Mouse (Mus musculus): ENCODE data around the gene Ina. TPM values are rescaled to one million over a fixed set of nuclear protein-coding genes. Genes with fewer than 3 reads are reported as not detected.

Ina gene
- total RNA-seq, 2 experiments from 2014 or later: 219 to 227 TPM

- intact Hi-C loops (cut with DNase I): loop anchor here (5.0 kb wide), 1 partner anchor 374 kb away; the partner anchor contains the start of gene Cyp17a1
- Histone ChIP-seq H3K4me3 (no peak overlapping the region), H3K27ac (no peak overlapping the region)
- TF ChIP-seq CTCF (IDR thresholded peaks at IDR 0.05): peak; percentile 31
- no peak for DNase-seq (ENCODE audit: extremely low spot score in 1 of 2, low spot score in 2 of 2)
Measured at GRCm38 (mm10) chr19:47046343-47046742, 31.8 kb downstream of the Ina start.

GRCm38 (mm10) chr19:47047236-47047833 lies 32.8 kb downstream of the Ina start:
- Histone ChIP-seq H3K4me3 (no peak overlapping the region), H3K27ac (no peak overlapping the region)
- no peak for DNase-seq (ENCODE audit: extremely low spot score in 1 of 2, low spot score in 2 of 2)
- TF ChIP-seq CTCF (IDR thresholded peaks at IDR 0.05): no peak
- intact Hi-C loops (cut with DNase I): loop anchor here (5.0 kb wide), 1 partner anchor 375 kb away; the partner anchor contains the start of gene Cyp17a1

- no peak for TF ChIP-seq CTCF (IDR thresholded peaks at IDR 0.05)
- no peak for DNase-seq (ENCODE audit: extremely low spot score in 1 of 2, low spot score in 2 of 2)
- H3K27ac ChIP-seq: no peak overlapping the region
- no peak overlapping the region for H3K4me3 ChIP-seq
- intact Hi-C loops (cut with DNase I): loop anchor here (5.0 kb wide), 1 partner anchor 377 kb away; the partner anchor contains the start of gene Cyp17a1
Measured at GRCm38 (mm10) chr19:47049061-47049460, 34.6 kb downstream of the Ina start.

GRCm38 (mm10) chr19:47049840-47050239 lies 35.3 kb downstream of the Ina start:
- H3K27ac ChIP-seq: no peak overlapping the region; the same call in 1 of the 2 replicates
- no peak for DNase-seq (ENCODE audit: extremely low spot score in 1 of 2, low spot score in 2 of 2)
- intact Hi-C loops (cut with DNase I): loop anchor here (5.0 kb wide), 1 partner anchor 378 kb away; the partner anchor contains the start of gene Cyp17a1
- no peak for TF ChIP-seq CTCF (IDR thresholded peaks at IDR 0.05)
- peak overlapping the region; percentile 73 for H3K4me3 ChIP-seq

- intact Hi-C loops (cut with DNase I): loop anchor here (1.0 kb wide), 1 partner anchor 17 kb away; the partner anchor contains the start of gene Taf5
- DNase-seq (ENCODE audit: extremely low spot score in 1 of 2, low spot score in 2 of 2): peak; percentile 84 to 87
- peak within 1 kb of the TSS; percentile 73 for H3K4me3 ChIP-seq
- TF ChIP-seq CTCF (IDR thresholded peaks at IDR 0.05): no peak; the same call in 1 of the 2 replicates
- H3K27ac ChIP-seq: peak within 1 kb of the TSS; percentile 84
Measured at GRCm38 (mm10) chr19:47050271-47051032, 36.0 kb downstream of the Ina start, which contains the start of gene Pcgf6. Gene Pcgf6 (minus strand): TSS chr19:47050906.

GRCm38 (mm10) chr19:47052927-47053326 lies 38.4 kb downstream of the Ina start:
- intact Hi-C loops (cut with DNase I): no loop called here
- no peak overlapping the region for H3K27ac ChIP-seq
- H3K4me3 ChIP-seq: no peak overlapping the region
- TF ChIP-seq CTCF (IDR thresholded peaks at IDR 0.05): no peak
- DNase-seq (ENCODE audit: extremely low spot score in 1 of 2, low spot score in 2 of 2): no peak

- intact Hi-C loops (cut with DNase I): no loop called here
- no peak for DNase-seq (ENCODE audit: extremely low spot score in 1 of 2, low spot score in 2 of 2)
- Histone ChIP-seq H3K4me3 (no peak overlapping the region), H3K27ac (no peak overlapping the region)
- no peak for TF ChIP-seq CTCF (IDR thresholded peaks at IDR 0.05)
Measured at GRCm38 (mm10) chr19:47053471-47053870, 39.0 kb downstream of the Ina start.

- no peak for TF ChIP-seq CTCF (IDR thresholded peaks at IDR 0.05)
- intact Hi-C loops (cut with DNase I): no loop called here
- H3K27ac ChIP-seq: no peak overlapping the region
- no peak for DNase-seq (ENCODE audit: extremely low spot score in 1 of 2, low spot score in 2 of 2)
- H3K4me3 ChIP-seq: no peak overlapping the region
Measured at GRCm38 (mm10) chr19:47057684-47058083, 43.2 kb downstream of the Ina start.

GRCm38 (mm10) chr19:47065860-47066259 lies 51.4 kb downstream of the Ina start:
- Histone ChIP-seq H3K4me3 (no peak overlapping the region), H3K27ac (no peak overlapping the region)
- no peak for DNase-seq (ENCODE audit: extremely low spot score in 1 of 2, low spot score in 2 of 2)
- TF ChIP-seq CTCF (IDR thresholded peaks at IDR 0.05): peak; percentile 27
- intact Hi-C loops (cut with DNase I): no loop called here

GRCm38 (mm10) chr19:47067096-47067882 lies 52.8 kb downstream of the Ina start, which contains the start of gene Taf5:
Gene Taf5 (plus strand): TSS chr19:47067746.
- TF ChIP-seq CTCF (IDR thresholded peaks at IDR 0.05): no peak
- intact Hi-C loops (cut with DNase I): loop anchor here (1.0 kb wide), 1 partner anchor 16 kb away; no protein-coding TSS in a partner anchor
- peak; percentile 97 to 98 for DNase-seq (ENCODE audit: extremely low spot score in 1 of 2, low spot score in 2 of 2)
- Histone ChIP-seq H3K4me3 (peak within 1 kb of the TSS; percentile 96), H3K27ac (peak within 1 kb of the TSS; percentile 85)

GRCm38 (mm10) chr19:47067924-47068611 lies 53.6 kb downstream of the Ina start:
- peak overlapping the region; percentile 96 for H3K4me3 ChIP-seq
- intact Hi-C loops (cut with DNase I): loop anchor here (1.0 kb wide), 1 partner anchor 17 kb away; no protein-coding TSS in a partner anchor
- peak; percentile 83 to 86 for DNase-seq (ENCODE audit: extremely low spot score in 1 of 2, low spot score in 2 of 2)
- peak; percentile 37 for TF ChIP-seq CTCF (IDR thresholded peaks at IDR 0.05)
- peak overlapping the region; percentile 85 for H3K27ac ChIP-seq

Other genes starting within 250 kb of the Ina start
- gene Nt5c2, start 455 bp downstream of the Ina start, total RNA-seq (2021): 10 to 100 TPM; 73.7 to 82.1 TPM
- 10 to 100 TPM; 20.0 to 20.1 TPM for gene Pcgf6, start 36.2 kb downstream of the Ina start, total RNA-seq (2021)
- 1 to 10 TPM; 6.7 to 7.1 TPM for gene Taf5, start 53.0 kb downstream of the Ina start, total RNA-seq (2021)
- 100 to 1,000 TPM; 682 to 687 TPM for gene Usmg5, start 75.9 kb downstream of the Ina start, total RNA-seq (2021)
- 10 to 100 TPM; 15.6 to 16.4 TPM for gene Pdcd11, start 76.1 kb downstream of the Ina start, total RNA-seq (2021)
- 1 to 10 TPM; 8.1 to 8.2 TPM for gene Calhm2, start 123.6 kb downstream of the Ina start, total RNA-seq (2021)
- gene Calhm1, start 129.6 kb downstream of the Ina start, total RNA-seq (2021): not detected
- not detected for gene Calhm3, start 143.1 kb downstream of the Ina start, total RNA-seq (2021)
- gene Neurl1a, start 164.1 kb downstream of the Ina start, total RNA-seq (2021): 100 to 1,000 TPM; 178 to 194 TPM